Mouse (Mus musculus) cerebral cortex, adult 2 months (tissue): ENCODE results near the gene Nemf.

Experiments
- WGBS: fragments of 180-500 bp; shearing (Covaris S2); methylation state at CpG from one replicate; pipeline ENCODE4 v1.1.7; 2018; 5-methylcytosine and 5-hydroxymethylcytosine counted together

Gene Nemf

GRCm38 (mm10) chr12:69356546-69357299 lies at the start of gene Nemf:
Gene Nemf, minus strand, starts transcription at chr12:69357165.
- 1% methylated on average over 44 of the region's 50 CpGs for WGBS

- 94% methylated on average over 13 of the region's 13 CpGs for WGBS
Measured at GRCm38 (mm10) chr12:69402594-69403167, 45.7 kb upstream of the Nemf start.

GRCm38 (mm10) chr12:69402100-69402499 lies 45.1 kb upstream of the Nemf start:
- 66% methylated on average over 9 of the region's 9 CpGs for whole genome bisulfite sequencing

GRCm38 (mm10) chr12:69400871-69401286 lies 43.9 kb upstream of the Nemf start:
- WGBS, result 33% methylated on average over 2 of the region's 2 CpGs

- WGBS, result 90% methylated on average over 4 of the region's 4 CpGs
Measured at GRCm38 (mm10) chr12:69400367-69400766, 43.4 kb upstream of the Nemf start.

GRCm38 (mm10) chr12:69394456-69394855 lies 37.5 kb upstream of the Nemf start:
- 72% methylated on average over 6 of the region's 6 CpGs for WGBS

- WGBS, result 80% methylated on average over 10 of the region's 10 CpGs
Measured at GRCm38 (mm10) chr12:69393076-69393475, 36.1 kb upstream of the Nemf start.

- WGBS, result 60% methylated on average over 7 of the region's 7 CpGs
Measured at GRCm38 (mm10) chr12:69390000-69390698, 33.2 kb upstream of the Nemf start.

- 32% methylated on average over 7 of the region's 7 CpGs for WGBS
Measured at GRCm38 (mm10) chr12:69389273-69389938, 32.4 kb upstream of the Nemf start.

GRCm38 (mm10) chr12:69388321-69388869 lies 31.4 kb upstream of the Nemf start:
- WGBS, result 97% methylated on average over 10 of the region's 10 CpGs

GRCm38 (mm10) chr12:69386281-69386732 lies 29.3 kb upstream of the Nemf start:
- WGBS, result 70% methylated on average over 12 of the region's 12 CpGs

- WGBS, result 57% methylated on average over 6 of the region's 6 CpGs
Measured at GRCm38 (mm10) chr12:69385542-69386280, 28.7 kb upstream of the Nemf start.

- 88% methylated on average over 5 of the region's 5 CpGs for WGBS
Measured at GRCm38 (mm10) chr12:69384606-69385005, 27.6 kb upstream of the Nemf start.

GRCm38 (mm10) chr12:69382880-69383279 lies 25.9 kb upstream of the Nemf start:
- WGBS, result 92% methylated on average over 1 of the region's 1 CpGs

GRCm38 (mm10) chr12:69378558-69379454 lies 21.8 kb upstream of the Nemf start:
- WGBS, result 88% methylated on average over 11 of the region's 11 CpGs

GRCm38 (mm10) chr12:69377636-69378035 lies 20.7 kb upstream of the Nemf start:
- 94% methylated on average over 6 of the region's 6 CpGs for WGBS

- WGBS, result 75% methylated on average over 1 of the region's 1 CpGs
Measured at GRCm38 (mm10) chr12:69377188-69377587, 20.2 kb upstream of the Nemf start.

- WGBS, result 79% methylated on average over 2 of the region's 2 CpGs
Measured at GRCm38 (mm10) chr12:69376132-69376531, 19.2 kb upstream of the Nemf start.

- 33% methylated on average over 11 of the region's 11 CpGs for WGBS
Measured at GRCm38 (mm10) chr12:69373850-69374766, 17.1 kb upstream of the Nemf start.
